Mouse (Mus musculus) left cerebral cortex, adult 8-10 months (tissue): Measurements from ENCODE around the gene Sun1. TPM values are rescaled to one million over a fixed set of nuclear protein-coding genes. Genes with fewer than 3 reads are reported as not detected.
A peak's percentile ranks its signal among the peaks of the same experiment; 100 is the strongest.

Experiments used
- DNase-seq, 2 experiments: peaks; one replicate each; pipeline ENCODE4 v3.0.0; 2022; ENCODE audit warnings: low spot score in 2 of 2
- total RNA-seq, 4 experiments: library from RNA; stranded (reverse); gene quantifications; 2 replicates each; pipeline ENCODE4 v1.2.4; 2022

The Sun1 gene
- total RNA-seq, 4 experiments from 2014 or later, result 127 to 146 (median 132) TPM

GRCm38 (mm10) chr5:139286142-139286941, 85.9 kb downstream of the Sun1 start:
- DNase-seq, result no peak

- no peak for DNase-seq
Measured at GRCm38 (mm10) chr5:139287099-139287498, 86.7 kb downstream of the Sun1 start.

GRCm38 (mm10) chr5:139287787-139288186, 87.3 kb downstream of the Sun1 start:
- DNase-seq, result no peak

- DNase-seq, result no peak
Measured at GRCm38 (mm10) chr5:139288591-139288990, 88.2 kb downstream of the Sun1 start.

GRCm38 (mm10) chr5:139290467-139291259, 90.2 kb downstream of the Sun1 start:
- peak in 1 of 2 experiments; percentile 4 for DNase-seq

- DNase-seq, result peak in 1 of 2 experiments; percentile 4
Measured at GRCm38 (mm10) chr5:139291811-139292560, 91.5 kb downstream of the Sun1 start.

GRCm38 (mm10) chr5:139294089-139294488, 93.7 kb downstream of the Sun1 start:
- no peak for DNase-seq

GRCm38 (mm10) chr5:139297092-139297491, 96.7 kb downstream of the Sun1 start:
- no peak for DNase-seq

- no peak for DNase-seq
Measured at GRCm38 (mm10) chr5:139297745-139298144, 97.3 kb downstream of the Sun1 start.

Other genes with a start within 250 kb of the Sun1 start
- gene Pdgfa, start 203.3 kb upstream of the Sun1 start, total RNA-seq, result 10 to 100 TPM; 41.9 to 48.3 (median 44.5) TPM
- gene Prkar1b, start 50.6 kb upstream of the Sun1 start, total RNA-seq, result 100 to 1,000 TPM; 670 to 720 (median 701) TPM
- gene Dnaaf5, start 50.4 kb upstream of the Sun1 start, total RNA-seq, result 1 to 10 TPM; 6.0 to 8.9 (median 6.9) TPM
- 10 to 100 TPM; 56.1 to 59.8 (median 57.6) TPM for gene Get4, start 51.7 kb downstream of the Sun1 start, total RNA-seq
- 100 to 1,000 TPM; 207 to 227 (median 217) TPM for gene Adap1, start 125.0 kb downstream of the Sun1 start, total RNA-seq
- 10 to 100 TPM; 59.2 to 62.6 (median 61.3) TPM for gene Cox19, start 150.8 kb downstream of the Sun1 start, total RNA-seq
- gene Cyp2w1, start 152.0 kb downstream of the Sun1 start, total RNA-seq, result not detected
- gene Gpr146, start 177.1 kb downstream of the Sun1 start, total RNA-seq, result 10 to 100 TPM; 15.9 to 17.1 (median 16.4) TPM
- gene C130050O18Rik, start 204.6 kb downstream of the Sun1 start, total RNA-seq, result 1 to 10 TPM in 1 of 4 experiments, under 1 TPM in 3; 0.32 to 1.5 (median 0.70) TPM
- 1 to 10 TPM; 2.5 to 3.7 (median 3.3) TPM for gene Gper1, start 222.5 kb downstream of the Sun1 start, total RNA-seq